Mouse (Mus musculus) thymus, postnatal 10 days (tissue): ENCODE results near the gene Zfp652.
"Not testable (repeated sequence)": the region's sequence is repeated elsewhere in the genome, so short reads cannot be mapped to it uniquely, and the experiment has no call there.

Experiments used
- DNase-seq, 2 experiments: peaks; one replicate each; pipeline ENCODE4 v3.0.0; 2021; ENCODE audit warnings: low spot score in 2 of 2

Gene Zfp652

DNA sequence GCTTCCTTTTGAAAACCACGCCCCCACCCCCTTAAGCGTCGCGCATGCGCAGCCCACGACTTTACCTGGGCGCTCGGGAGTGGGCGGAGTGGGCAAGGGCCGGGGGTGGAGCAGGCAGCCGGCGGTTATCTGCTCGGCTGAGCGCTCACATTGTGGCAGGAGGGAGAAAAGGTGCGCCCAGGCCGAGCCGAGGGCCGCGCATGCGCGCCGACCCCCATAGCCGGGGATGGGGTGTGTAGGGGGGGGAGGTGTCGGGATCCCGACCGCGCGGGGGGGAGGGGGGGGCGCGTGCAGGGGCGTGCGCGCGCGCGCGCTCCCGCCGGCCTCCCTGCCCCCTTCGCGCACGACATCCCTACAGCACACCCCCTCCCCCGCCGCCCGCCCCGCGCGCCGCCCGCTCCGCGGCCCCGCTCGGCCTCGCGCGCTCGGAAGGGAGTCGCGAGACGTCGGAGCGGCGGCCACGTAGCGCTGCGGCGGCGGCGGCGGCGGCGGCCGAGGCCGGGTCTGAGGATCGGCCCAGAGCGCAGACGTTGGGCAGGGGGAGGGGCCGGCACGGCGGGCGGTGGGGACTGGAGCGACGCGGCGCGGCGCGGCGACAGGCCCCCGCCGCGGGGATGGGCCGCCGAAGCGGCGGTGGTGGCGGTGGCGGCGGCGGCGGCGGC is at the start of gene Zfp652:
Gene Zfp652, plus strand, starts transcription at position 111 of the 662 bp plus-strand sequence.
- peak; percentile 93 to 95 for DNase-seq

DNA sequence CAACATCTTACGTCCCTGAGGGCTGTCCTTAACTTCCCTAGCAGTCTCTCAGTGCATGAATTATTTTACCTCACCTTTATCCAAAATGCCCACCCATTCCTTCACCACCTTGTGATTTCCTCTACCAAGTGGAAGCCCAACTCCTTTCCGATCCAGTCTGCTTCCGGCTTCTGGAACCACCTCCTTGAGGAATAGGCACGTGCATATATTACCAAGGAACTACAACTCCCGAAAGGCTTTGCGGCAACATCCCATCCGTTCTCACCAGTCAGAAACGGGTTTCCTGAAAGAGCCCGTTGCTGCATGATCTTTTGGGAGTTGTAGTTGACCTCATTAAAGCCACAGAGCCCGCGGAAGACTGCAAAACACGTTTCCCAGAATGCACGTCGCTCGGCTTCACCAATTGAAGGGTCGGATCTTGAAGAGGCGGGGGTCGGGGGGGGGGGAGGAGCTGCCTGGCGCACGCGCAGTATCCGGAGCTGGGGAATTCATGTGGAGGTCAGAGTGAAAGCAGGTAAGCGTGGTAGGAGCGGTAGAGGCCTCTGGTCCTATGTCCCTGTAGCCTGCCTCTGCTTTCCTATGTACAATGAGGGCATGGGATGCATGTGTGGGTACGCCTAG is 45.8 kb upstream of the Zfp652 start, which contains the start of gene Phb:
Gene Phb, plus strand, starts transcription at position 429 of the 621 bp plus-strand sequence.
- DNase-seq = peak; percentile 87 to 90

DNA sequence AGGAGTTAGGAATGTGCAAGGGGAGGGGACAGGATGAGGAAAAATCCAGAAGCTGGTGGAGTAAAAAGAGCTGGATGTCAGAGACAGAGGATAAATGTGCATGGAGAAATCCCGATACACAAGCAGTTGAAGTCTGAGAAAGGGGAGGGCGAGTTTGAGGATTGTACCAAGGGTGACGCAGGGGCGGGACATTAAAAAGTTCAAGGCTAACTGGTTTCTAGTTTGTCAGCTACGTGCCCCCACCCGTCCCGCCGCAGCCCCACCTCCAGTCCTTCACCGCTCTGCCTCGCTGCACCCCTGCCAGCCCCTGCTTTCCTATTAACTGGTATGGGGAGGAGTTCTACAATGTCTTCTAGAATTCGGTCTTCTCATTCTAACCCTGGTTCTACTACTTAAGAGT is 45.3 kb upstream of the Zfp652 start:
- peak; percentile 43 for DNase-seq

DNA sequence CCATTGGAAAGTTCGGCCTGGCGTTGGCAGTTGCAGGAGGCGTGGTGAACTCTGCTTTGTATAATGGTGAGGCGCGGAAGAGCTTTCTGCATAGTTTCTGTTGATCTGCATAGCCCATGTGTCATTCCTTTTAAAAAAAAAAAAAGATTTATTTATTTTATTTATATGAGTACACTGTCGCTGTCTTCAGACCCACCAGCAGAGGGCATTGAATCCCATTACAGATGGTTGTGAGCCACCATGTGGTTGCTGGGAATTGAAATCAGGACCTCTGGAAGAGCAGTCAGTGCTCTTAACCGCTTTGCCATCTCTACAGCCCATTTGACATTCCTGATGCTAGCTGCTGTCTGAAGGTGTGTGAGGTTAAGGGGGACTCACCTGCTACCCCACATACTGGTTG is 44.4 kb upstream of the Zfp652 start:
- DNase-seq = not testable (repeated sequence)

DNA sequence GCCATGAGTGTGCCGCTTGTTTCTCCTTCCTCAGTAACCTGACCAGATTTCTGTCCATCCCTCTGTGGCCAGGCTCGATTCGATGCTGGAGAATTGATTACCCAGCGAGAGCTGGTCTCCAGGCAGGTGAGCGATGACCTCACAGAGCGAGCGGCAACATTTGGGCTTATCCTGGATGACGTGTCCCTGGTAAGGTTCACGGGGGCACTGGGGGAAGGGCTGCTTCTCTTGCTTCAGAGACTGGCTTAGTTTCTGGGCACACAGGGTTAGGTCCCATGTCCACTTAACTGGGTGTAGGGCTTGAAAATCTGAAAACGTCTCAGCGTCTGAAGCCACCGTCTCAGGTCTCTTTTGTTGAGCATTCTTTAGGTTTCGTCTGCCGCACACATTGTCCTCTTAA is 37.0 kb upstream of the Zfp652 start:
- no peak for DNase-seq

DNA sequence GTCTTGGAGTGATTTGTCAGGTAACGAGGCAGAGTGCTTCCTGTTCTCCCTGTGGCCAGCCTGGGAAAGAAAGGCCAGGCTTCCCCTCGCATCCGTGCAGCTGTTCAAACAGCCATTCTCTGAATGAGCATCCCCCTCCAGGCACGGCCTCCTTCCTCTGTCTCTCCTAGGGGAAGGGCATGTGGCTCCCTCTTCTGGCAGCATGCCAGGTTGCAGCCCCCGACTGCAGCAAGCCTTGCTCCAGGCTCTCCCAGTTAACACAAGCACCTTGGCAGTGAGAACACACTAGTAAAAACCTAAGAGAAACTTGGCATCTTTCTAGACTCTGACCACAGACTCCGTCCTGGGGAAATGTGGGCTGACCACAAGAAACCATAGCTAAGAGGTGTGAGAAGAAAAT is 36.2 kb upstream of the Zfp652 start:
- DNase-seq = peak; percentile 67 to 85

DNA sequence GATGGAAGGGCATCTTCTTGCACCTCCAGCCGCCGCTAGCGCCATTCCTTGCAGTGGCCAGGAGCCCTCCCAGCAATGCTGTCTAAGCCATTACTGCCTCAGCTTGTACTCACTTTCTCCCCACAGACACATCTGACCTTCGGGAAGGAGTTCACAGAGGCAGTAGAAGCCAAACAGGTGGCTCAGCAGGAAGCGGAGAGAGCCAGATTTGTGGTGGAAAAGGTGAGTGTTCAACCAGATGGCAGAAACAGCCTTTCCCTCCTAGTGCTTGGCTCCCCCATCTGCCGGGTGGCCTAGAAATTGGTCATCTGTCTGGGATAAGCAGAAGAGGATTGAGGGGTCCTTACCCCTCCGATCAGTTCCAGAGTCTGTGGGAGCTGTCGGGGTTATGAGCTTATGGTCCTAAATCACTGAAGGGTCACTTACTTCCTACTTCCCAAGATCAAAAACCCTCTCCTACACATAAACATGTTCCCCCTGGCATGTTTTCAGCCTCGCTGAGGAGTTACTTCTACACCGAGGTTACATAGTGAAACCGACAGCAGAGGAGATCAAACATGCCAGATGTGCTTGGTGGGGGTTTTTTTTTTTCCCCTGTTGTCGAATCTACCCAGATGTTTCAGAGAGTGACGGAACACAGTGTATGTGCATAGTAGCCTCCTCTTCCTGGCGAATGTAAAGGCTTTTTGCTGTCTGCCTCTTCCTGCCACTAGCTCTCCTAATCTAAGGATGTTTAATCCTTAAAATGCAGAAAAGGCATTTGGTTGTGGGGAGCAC is 34.4 kb upstream of the Zfp652 start:
- no peak for DNase-seq

DNA sequence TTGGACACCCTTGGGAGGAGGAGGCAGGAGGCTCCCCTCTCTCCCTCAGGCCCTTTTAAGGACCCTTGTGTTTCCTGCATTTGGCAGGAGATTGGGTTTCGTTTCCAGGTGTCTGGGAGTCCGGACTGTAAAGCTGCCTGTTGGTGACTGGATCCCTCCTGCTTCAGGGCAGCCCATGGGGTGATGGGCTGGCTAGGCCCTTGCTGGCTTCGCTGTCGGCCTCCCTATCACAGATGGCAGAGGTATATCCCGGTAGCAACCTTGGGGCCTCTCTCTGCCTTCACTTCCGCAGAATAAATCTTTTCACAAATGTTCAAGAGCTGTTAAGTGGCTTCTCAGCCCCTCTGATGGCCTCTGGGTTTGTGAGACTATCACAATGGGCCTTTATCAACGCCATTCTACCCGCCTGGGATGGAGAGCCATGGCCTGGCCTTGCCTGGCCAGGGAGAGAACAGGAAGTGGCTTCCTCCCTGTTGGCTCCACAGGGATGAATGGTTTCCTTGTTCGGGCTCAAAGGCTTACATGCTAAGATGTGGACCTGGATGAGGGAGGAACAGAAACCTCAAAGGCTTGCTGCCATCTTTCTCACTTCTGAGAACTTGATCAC is 30.4 kb upstream of the Zfp652 start:
- no peak for DNase-seq

DNA sequence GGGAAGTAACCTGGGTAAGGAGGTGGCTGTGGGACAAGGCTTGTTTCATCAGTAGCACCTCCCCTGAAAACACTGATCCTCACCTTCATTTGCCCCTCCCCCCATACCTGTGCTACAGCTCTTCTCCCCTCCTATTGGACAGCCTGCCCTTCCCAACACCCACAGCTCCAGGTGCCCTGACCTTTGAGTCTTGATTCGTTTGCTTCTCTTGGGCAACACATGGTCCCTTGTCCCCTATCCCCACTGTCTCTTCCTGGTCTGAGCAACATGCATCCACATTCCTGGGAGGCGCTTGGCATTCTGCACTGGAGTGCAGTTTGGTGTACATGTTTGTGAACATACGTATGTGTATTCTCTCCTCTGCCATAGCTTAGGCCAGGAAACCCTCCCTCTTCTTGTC is 29.5 kb upstream of the Zfp652 start:
- DNase-seq = no peak

DNA sequence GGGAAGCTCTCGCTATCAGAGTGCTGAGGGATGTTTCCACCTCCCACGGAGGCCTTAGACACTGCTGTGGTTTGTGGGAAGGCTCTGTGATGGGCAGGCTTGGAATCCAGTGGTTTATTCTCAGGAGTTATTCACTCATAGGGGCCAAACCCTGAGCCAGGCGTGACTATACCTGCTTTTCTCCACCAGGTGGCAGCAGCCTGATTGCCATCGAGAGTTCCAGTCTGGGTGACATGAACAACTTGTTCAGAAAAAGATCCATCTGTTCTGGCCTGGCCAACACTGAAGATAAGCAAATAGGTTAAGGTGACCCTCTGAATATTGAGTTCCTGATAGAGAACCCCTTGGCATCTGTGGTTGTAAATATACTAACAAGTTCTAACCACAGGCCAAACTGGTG is 26.4 kb upstream of the Zfp652 start:
- DNase-seq = peak; percentile 34 to 74

DNA sequence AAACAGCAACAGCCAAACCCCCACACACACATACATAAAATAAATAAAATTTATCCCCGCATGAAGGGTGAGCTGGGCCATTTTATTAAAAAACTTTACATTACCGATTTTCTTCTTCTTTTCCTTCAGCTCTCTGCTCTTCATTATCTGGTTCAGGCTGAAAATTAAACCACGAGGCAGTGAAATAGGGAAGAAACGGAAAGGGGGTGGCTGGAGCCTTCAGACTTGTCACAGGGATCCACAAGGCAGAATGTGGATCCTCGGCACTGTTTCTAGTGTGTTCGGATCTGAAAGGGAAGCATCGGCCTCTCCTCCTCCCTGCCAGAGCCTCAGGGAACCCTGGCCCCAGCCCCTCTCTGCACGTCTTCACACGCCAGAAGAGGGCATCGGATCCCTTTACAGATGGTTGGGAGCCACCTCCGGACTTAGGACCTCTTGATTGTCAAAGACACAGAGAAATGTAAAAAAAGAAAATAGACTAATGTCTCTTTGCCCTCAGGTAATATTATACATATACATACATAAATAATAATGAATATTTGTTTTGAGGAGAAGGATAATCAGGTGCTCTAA is 25.3 kb upstream of the Zfp652 start:
- DNase-seq = no peak

DNA sequence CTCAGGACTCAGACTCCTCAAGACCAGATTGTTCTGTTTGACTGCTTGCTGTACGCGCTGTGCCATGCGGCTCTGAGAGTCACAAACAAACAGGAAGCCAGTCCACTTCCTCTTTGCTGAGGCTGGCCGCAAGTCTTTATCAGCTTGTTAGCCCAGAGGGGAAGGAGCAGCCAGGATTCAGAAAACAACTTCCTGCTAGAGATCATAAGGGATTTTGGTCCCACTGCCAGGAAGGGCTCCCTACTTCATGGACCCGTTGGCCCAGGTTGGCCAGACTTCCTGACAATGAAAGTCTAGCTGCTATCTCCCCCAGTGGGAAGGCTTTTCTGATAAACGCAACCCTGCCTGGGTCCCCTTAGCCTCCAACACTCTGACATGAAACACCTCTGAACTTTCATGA is 24.0 kb upstream of the Zfp652 start:
- DNase-seq = peak in 1 of 2 experiments; percentile 16

DNA sequence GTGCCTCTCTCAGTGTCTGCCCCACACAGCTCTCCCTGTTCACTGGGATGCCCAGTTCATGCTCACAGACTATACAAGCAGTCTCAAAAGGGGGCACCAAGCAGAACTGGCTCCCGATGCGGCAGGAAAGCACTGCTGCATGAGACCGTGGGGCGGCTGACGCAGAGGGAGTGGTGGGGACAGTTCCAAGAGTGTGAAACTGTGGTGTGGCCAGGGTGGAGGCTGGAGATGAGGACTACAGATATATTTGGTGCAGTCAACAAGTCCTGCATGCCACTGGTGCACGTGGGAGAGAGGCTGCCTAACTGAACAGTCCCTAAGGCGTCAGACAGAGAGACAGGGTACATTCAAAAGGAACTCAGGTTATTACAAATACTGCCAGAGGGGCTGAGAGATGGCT is 23.5 kb upstream of the Zfp652 start:
- peak in 1 of 2 experiments; percentile 21 for DNase-seq

DNA sequence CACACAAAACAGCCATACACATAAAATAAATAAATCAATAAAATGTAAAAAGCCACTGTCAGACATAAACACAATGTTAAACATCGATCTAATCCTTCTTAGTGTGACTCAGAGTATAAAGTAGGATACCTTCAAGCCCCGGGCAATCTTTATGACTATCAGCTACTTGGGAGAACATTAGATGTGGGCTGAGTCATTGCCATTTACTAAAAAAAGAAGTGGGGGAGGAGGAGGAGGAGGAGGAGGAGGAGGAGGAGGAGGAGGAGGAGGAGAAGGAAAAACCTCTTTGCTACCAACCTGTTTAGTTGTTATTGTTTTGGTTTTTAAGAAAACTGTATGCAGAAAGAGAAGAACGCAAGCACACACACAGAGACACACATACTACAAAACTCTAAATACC is 22.9 kb upstream of the Zfp652 start:
- DNase-seq = no peak

DNA sequence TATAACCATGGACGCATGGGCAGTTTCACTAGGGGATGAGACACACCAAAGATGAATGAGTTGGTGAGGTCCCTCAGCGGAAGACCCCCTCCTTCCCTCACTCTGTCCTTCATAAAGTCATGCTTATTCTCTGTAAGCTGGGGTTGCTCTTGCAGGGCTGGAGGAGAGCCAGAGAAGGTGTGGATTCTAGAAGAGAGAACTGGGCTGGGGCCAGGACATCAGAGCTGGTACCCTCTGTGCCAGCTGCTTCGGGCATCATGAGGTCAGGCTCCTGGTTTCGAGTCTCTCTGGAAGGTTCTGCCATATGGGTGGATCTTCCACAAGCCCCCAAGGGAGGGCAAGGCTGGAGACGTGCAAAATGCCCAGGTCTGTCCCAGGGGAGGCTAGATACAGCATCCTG is 13.9 kb upstream of the Zfp652 start:
- no peak for DNase-seq

DNA sequence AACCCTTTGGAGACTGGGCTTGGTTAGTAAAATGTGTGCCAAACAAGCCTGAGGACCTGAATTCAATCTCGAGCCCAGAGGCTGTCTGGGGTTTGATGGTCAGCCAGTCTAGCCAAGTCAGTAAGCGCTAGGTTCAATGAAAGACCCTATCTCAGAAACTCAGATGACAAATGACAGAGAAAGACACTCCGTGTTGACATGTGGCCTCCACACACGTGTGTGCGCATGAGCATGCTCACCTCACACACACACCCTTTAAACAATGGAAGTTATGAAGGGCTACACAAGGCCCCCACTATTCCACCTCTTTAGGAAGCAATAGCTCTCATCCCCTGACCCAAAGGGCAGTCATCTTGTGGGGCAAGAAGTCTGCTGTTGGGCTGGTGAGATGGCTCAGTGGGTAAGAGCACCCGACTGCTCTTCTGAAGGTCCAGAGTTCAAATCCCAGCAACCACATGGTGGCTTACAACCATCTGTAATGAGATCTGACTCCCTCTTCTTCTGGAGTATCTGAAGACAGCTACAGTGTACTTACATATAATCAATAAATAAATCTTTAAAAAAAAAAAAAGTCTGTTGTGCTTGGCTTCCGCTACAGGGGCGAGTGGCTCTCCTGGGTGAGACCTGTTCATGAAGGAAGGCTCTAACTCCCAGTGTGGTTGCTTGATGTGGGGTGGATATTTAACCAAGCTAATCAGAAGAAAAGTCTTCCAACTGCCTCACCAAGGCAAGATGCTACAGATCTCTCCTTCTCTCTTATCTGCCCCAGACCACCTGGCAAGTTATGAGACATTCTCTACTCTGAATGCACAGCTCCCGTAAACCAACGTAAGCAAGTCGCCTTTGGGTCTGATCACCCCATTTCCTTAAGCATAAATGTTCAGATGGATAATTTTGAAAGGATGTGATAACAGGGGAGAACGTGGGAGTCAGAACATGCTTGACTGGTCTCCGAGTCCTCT is 11.4 kb upstream of the Zfp652 start:
- no peak for DNase-seq

DNA sequence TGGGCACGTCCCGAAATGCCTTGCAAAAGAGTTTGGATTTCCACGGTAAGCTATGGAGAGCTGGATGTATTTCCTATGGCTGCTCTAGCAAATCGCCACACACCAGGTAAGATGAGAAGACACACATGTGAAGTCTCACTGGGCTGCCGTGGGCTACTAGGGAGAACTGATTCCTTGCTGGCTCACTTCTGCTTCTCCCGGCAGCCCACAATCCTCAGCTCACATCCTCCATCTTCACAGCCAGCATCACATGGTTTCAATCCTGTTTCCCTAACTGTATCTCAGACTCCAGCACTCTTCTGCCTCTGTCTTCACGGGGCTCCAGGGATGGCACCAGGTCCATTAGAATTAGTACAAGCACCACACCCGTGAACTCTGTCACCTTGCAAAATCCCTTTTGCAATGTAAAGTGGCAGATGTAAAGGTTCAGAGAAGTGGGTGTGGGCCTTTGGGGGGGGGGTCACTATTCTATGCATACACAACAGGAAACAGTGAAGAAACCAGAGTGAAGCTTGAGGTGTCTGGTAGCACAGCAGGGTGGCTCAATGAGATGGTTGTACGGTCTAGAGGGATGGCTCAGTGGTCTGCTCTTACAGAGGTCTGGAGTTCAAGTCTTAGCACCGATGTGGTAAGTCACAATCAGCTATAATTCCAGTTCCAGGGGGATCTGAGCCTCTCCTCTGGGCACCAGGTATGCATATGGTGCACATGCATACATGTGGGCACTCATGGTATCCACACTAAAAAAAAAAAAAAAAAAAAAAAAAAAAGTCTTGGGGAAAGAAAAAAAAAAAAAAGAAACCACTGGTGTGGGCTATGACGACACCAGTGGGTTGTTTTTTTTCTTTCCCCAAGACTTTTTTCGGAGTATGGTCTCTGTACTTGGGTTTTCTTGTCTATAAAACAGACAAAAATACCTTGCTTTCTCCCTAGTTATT is 8.2 kb upstream of the Zfp652 start:
- no peak for DNase-seq

DNA sequence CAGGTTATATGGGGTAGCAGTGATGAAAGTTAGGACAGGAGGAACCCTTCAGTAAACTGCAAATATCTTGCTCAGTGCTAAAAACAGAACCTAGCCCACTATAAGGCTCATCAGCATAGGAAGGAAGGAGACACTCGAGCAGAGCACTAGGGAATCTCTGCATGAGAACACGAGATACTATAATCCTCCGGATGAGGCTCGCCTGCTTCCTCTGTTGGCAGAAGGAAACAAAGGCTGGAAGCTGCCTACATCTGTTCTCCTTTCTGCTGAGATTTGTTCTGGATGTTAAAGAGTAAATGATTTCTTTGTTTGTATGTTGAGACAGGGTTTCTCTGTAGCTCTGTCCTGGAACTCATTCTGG is 7.5 kb upstream of the Zfp652 start:
- no peak for DNase-seq

DNA sequence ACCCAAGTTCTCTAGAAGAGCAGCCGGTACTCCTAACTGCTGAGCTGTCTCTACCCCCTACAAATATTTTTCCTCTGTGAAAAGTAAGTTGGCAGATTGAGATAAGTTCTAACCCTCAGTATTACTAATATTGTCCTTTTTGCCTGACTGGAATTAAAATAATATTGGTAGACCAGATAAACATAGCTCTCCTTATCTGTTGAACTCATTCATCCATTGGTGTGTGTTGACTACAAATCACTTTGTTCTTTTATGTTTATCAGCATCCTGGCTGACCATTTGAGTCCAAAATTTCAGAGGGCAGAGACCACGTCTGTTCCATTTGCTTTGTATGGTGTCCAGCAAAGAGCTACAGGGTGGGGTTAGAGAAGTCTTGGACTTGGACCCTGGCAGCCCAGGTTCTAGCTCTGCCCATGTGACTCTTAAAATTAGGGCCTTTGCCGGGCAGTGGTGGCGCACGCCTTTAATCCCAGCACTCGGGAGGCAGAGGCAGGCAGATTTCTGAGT is 2.9 kb upstream of the Zfp652 start:
- DNase-seq = no peak

DNA sequence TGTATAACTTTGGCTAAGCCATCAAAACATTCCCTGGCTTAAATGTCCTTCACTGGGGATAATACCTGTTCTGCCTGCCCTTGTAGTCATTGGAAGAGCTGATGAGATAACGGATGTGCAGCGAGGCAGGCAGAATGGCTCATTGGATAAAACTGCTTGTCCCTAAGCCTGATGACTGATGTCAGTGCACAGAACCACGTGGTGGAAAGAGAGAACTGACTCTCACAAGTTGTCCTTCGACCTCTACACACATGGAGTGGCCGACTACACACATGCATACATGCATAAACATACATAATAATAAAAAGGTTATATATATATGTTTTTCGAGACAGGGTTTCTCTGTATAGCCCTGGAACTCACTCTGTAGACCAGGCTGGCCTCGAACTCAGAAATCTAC is 2.0 kb upstream of the Zfp652 start:
- no peak for DNase-seq
